Mouse (Mus musculus): ENCODE results near the gene Gm45753. TPM values are rescaled to one million over a fixed set of nuclear protein-coding genes. Genes with fewer than 3 reads are reported as not detected.

Gene Gm45753
- polyA plus RNA-seq, 1 experiment from 2014 or later: not detected

DNA sequence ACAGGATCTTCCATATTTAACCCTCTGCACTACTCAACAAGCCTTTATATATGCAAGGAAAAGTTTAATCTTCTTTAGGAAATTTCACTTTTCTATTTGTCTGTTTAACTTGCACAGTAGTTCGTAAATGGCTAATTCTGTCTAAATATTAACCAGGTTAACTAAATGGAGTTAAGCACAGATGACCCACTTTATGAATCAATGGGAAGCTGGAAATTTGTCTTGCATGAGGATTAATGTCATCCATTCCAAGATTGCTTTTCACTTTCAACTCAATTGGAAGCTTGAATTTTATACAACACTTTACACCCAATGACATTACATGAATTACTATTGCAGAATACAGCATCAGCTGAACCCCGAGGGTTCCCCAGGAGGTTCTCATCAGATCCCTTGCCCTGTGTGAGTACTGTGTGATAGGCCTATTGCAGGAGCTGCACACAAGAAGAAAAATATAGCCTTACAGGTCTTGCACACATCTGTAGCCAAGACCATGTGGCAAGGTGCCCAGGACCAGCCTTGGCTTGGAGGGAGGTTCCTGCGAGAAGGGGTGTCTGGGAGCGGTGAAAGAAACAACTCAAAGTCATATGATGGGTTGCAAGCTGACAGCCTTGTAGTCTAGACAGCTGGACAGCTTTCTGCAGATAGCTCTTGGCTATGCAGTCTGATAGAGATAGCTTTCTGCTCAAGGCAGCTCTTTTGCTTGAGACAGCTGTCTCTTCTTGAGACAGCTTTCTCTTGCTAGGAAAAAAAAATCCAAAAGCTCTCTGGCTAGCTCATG, 40.5 kb downstream of the Gm45753 start:
- Histone ChIP-seq H3K27ac (no peak overlapping the region), H3K4me1 (no peaks in the 10 kb centered on the region), H3K9me3 (no peaks in the 10 kb centered on the region), H3K4me3 (no peak overlapping the region), H3K4me2 (no peak overlapping the region), H3K36me3 (replicated peaks) (no peaks in the 10 kb centered on the region), H3K9ac (no peak overlapping the region), H3K27me3 (replicated peaks) (no peaks in the 10 kb centered on the region)
- 93% methylated on average over 4 of the region's 4 CpGs for WGBS
- no peak for ATAC-seq (replicated peaks)

DNA sequence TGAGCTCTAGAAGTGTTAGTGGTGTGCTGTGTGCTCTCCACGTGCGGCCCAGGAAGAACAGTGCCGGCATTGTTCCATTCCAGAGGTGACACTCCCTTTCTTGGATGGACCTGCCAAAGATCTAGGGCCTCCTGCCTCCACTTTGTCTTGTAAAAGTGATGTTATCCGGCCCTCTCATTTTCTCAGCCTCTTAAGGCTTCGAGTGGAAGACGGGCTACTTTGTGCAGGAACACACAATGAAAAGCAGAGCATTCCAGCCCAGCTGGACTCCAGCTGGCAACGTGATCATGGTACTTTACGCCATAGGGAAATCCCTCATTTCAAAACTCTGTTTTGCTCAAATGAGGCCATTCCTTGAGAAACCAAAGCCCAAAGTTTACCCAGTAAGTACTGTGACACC, 41.3 kb downstream of the Gm45753 start:
- Histone ChIP-seq H3K4me3 (no peak overlapping the region), H3K4me2 (no peak overlapping the region), H3K4me1 (no peaks in the 10 kb centered on the region), H3K36me3 (replicated peaks) (no peaks in the 10 kb centered on the region), H3K27ac (no peak overlapping the region), H3K9me3 (no peaks in the 10 kb centered on the region), H3K27me3 (replicated peaks) (no peaks in the 10 kb centered on the region), H3K9ac (no peak overlapping the region)
- 58% methylated on average over 8 of the region's 8 CpGs for WGBS
- no peak for ATAC-seq (replicated peaks)

DNA sequence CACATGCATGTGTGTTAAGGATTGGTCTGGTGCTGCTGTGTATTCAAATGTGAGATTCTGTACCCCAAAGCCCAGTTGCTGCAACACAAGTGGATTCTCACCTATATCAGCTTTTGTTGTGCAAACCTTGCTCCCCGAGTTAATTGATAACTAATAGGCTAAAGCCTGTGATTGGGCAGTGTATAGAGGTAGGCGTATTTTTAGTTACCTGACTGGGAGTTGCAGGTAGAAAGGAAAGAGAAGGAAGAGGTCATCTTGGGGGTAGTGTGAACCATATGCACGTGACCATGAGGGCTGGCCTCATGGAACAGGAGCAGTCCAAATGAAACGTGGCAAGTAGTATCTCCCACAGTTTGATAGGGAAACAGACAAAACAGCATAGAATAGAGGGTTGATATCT, 43.3 kb downstream of the Gm45753 start:
- Histone ChIP-seq H3K27me3 (replicated peaks) (no peaks in the 10 kb centered on the region), H3K9me3 (no peaks in the 10 kb centered on the region), H3K9ac (no peak overlapping the region), H3K27ac (no peak overlapping the region), H3K4me2 (no peak overlapping the region), H3K4me1 (no peaks in the 10 kb centered on the region), H3K4me3 (no peak overlapping the region), H3K36me3 (replicated peaks) (no peaks in the 10 kb centered on the region)
- ATAC-seq (replicated peaks): no peak
- WGBS: 93% methylated on average over 4 of the region's 4 CpGs

DNA sequence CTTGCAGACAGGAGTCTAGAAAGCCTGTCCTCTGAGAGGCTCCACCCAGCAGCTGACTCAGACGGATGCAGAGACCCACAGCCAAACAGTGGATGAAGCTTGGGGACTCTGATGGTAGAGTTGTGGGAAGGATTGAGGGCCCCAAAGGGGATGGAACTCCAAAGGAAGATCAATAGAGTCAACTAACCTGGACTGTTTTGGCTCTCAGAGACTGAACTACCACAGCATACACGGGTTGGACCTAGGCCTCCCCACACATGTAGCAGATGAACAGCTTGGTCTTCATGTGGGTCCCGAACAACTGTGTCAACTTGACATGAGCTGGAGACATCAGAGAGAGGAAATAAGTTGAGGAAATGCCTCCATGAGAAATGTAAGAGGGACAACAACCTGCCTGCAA, 45.4 kb downstream of the Gm45753 start:
- Histone ChIP-seq H3K4me1 (no peaks in the 10 kb centered on the region), H3K9me3 (no peaks in the 10 kb centered on the region), H3K27ac (no peak overlapping the region), H3K36me3 (replicated peaks) (no peaks in the 10 kb centered on the region), H3K4me3 (no peak overlapping the region), H3K4me2 (no peak overlapping the region), H3K9ac (no peak overlapping the region), H3K27me3 (replicated peaks) (no peaks in the 10 kb centered on the region)
- 89% methylated on average over 3 of the region's 3 CpGs for WGBS
- no peak for ATAC-seq (replicated peaks)

DNA sequence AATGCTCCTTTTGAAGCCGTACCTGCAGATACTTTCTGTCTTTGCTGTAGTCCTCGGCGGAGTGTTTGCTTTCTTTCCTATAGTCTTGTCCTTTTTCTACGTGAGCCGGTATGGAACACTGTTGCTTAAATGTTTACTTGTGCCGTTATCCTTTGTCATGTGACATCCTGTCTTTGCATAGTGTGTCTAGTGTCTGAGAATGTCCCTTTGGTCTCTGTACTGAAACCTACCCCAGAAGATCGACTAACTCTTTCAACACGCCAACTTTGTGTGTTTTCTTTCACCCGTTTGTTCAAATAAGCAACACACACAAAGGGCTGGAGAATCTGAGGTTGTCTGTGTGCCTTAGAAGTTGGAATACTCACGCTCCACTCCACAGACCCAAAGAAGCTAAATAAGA, 46.3 kb downstream of the Gm45753 start, which contains the start of gene F11:
F11 (minus strand) TSS at position 112 of the 400 bp plus-strand sequence.
- no peak within 1 kb of the TSS for H3K9ac ChIP-seq
- no peak for ATAC-seq (replicated peaks)
- H3K27me3 ChIP-seq (replicated peaks): no peaks in the 10 kb centered on the region
- H3K36me3 ChIP-seq (replicated peaks): no peaks in the 10 kb centered on the region
- H3K9me3 ChIP-seq: no peaks in the 10 kb centered on the region
- no peak within 1 kb of the TSS for H3K27ac ChIP-seq
- 88% methylated on average over 10 of the region's 10 CpGs for WGBS
- no peaks in the 10 kb centered on the region for H3K4me1 ChIP-seq
- no peak within 1 kb of the TSS for H3K4me3 ChIP-seq
- H3K4me2 ChIP-seq: no peak within 1 kb of the TSS

DNA sequence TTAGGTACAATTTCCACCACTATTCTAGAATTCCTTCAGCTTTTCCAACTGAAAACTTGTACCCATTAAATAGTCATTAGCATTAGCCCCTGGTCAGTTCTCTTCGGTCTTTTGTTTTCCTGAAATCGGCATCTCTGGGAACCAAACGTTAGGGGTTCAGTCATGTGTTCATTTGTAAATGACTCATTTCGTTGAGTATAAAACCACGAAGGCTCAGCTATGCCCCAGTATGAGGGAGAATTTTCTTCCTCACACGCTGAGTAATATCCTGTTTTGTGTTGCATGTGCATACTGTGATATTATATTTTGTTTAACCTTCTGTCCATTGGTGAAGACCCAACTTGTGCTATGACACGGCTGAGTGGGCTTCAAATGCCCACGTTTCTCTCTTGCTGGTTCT, 49.8 kb downstream of the Gm45753 start:
- Histone ChIP-seq H3K27ac (no peak overlapping the region), H3K4me2 (no peak overlapping the region), H3K4me3 (no peak overlapping the region), H3K27me3 (replicated peaks) (no peaks in the 10 kb centered on the region), H3K9me3 (no peaks in the 10 kb centered on the region), H3K4me1 (no peaks in the 10 kb centered on the region), H3K36me3 (replicated peaks) (no peaks in the 10 kb centered on the region), H3K9ac (no peak overlapping the region)
- ATAC-seq (replicated peaks): no peak
- 83% methylated on average over 8 of the region's 8 CpGs for WGBS

DNA sequence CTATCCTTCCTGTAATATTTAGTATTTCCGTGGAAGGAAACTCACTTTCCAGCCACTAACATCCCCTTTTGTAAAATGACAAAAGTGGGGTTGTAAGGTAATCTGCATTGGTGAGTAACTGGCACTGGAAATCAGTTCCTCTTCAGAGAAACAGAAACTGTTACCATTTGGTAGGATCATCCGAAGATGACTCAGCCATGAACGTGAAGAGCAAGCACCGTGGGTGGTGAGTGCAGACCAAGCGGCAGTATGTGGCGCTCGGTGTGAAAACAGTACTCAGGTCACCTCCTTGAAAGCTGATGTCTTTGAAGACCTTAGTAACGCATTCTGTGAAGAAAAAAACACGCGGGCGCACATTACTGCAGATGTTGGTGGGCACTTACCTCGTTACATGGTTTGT, 53.2 kb downstream of the Gm45753 start:
- Histone ChIP-seq H3K9me3 (no peaks in the 10 kb centered on the region), H3K36me3 (replicated peaks) (no peaks in the 10 kb centered on the region), H3K27ac (no peak overlapping the region), H3K4me2 (no peak overlapping the region), H3K9ac (no peak overlapping the region), H3K27me3 (replicated peaks) (no peaks in the 10 kb centered on the region), H3K4me1 (no peaks in the 10 kb centered on the region), H3K4me3 (no peak overlapping the region)
- WGBS: 90% methylated on average over 12 of the region's 12 CpGs
- no peak for ATAC-seq (replicated peaks)

DNA sequence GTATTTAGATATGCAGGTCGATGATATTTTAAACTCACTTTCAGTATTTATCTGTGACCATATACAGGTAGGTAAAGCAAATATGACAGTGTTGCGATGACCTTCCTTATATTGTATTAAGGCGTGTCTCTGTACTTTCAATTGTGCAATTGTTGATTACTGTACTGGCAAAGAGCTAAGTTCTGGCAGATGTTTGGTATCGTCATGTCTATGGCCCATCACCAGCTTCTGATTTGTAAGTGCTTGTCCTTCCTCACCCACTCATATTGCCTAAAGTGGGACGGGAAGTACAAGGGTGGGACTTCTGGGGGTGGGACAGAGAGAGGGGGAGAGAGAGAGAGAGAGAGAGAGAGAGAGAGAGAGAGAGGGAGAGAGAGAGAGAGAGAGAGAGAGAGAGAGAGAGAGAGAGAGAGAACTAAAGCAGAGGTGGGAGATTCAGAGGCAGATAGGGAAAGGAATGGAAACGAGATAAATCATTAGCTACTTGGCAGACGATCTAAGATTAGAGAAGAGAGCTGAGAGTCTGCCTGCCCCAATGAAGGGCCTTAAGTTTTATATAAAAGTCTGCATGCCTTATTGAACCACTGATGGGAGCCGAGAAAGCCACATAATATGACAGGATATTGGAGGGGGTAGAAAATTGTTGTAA, 53.9 kb downstream of the Gm45753 start:
- whole genome bisulfite sequencing: 84% methylated on average over 8 of the region's 8 CpGs
- H3K4me2 ChIP-seq: no peak overlapping the region
- no peaks in the 10 kb centered on the region for H3K36me3 ChIP-seq (replicated peaks)
- no peak for ATAC-seq (replicated peaks)
- no peak overlapping the region for H3K4me3 ChIP-seq
- H3K9me3 ChIP-seq: no peaks in the 10 kb centered on the region
- no peaks in the 10 kb centered on the region for H3K27me3 ChIP-seq (replicated peaks)
- no peaks in the 10 kb centered on the region for H3K4me1 ChIP-seq
- no peak overlapping the region for H3K9ac ChIP-seq
- H3K27ac ChIP-seq: no peak overlapping the region

DNA sequence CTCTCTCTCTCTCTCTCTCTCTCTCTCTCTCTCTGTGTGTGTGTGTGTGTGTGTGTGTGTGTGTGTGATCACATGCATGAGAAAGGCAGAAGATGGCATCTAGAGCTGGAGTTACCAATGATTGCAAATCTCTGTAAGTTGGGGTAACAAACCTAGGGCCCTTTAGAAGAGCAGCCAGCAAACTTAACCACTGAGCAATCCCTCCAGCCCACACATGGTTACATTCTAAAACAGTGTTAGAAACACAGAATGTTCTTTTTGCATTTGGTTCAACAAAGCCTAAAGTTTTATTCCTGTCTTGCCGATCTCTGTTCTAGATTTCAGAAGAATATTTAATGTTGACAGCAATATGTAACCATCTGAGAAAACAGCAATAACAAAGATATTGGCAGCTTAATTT, 54.7 kb downstream of the Gm45753 start:
- WGBS: 95% methylated on average over 1 of the region's 1 CpGs
- no peak overlapping the region for H3K9ac ChIP-seq
- H3K27me3 ChIP-seq (replicated peaks): no peaks in the 10 kb centered on the region
- no peak overlapping the region for H3K27ac ChIP-seq
- H3K4me2 ChIP-seq: no peak overlapping the region
- no peak overlapping the region for H3K4me3 ChIP-seq
- no peaks in the 10 kb centered on the region for H3K4me1 ChIP-seq
- no peak for ATAC-seq (replicated peaks)
- no peaks in the 10 kb centered on the region for H3K9me3 ChIP-seq
- H3K36me3 ChIP-seq (replicated peaks): no peaks in the 10 kb centered on the region

DNA sequence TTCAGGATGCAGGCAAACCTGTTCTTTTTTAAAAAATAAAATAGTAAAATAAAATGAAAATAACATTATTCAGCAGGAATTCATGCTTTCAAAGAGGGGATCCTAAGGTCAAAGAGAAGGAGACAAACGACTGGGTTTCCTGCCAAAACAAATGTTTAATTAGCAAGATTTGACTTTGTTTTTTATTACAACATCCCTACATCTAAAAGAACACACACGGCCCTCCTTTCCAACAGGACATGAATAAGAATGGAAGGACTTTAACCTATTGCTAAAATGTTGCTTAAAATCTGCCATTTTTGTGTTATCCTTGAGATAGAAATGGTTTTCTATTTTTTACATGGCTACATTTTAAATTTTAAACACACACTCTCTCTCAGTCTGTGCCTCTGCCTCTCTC, 55.2 kb downstream of the Gm45753 start:
- ATAC-seq (replicated peaks): no peak
- H3K27ac ChIP-seq: no peak overlapping the region
- no peak overlapping the region for H3K9ac ChIP-seq
- WGBS: 54% methylated on average over 2 of the region's 2 CpGs
- H3K27me3 ChIP-seq (replicated peaks): no peaks in the 10 kb centered on the region
- H3K36me3 ChIP-seq (replicated peaks): no peaks in the 10 kb centered on the region
- H3K4me2 ChIP-seq: no peak overlapping the region
- H3K9me3 ChIP-seq: no peaks in the 10 kb centered on the region
- H3K4me3 ChIP-seq: no peak overlapping the region
- no peaks in the 10 kb centered on the region for H3K4me1 ChIP-seq

DNA sequence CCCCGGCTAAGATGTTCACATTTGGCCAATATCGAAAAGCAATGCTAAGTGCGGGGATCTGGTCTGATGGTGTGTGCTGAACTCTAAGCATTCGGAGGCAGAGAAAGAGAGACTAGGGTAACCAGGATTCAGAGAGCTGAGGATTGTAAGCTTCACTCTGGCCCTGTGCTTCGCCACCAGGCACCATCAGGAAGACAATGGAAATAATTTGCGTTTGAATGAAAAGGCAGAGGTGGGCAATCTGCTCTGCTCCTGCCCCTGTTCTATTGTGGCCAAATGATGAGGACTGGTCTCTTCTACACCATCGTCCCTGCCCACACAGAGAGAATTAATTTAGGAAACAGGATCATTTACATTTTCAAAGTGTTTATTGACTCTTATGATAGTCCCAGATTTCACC, 62.0 kb downstream of the Gm45753 start:
- no peak overlapping the region for H3K4me3 ChIP-seq
- ATAC-seq (replicated peaks): no peak
- 27% methylated on average over 7 of the region's 7 CpGs for WGBS
- no peaks in the 10 kb centered on the region for H3K4me1 ChIP-seq
- no peaks in the 10 kb centered on the region for H3K9me3 ChIP-seq
- H3K36me3 ChIP-seq (replicated peaks): no peaks in the 10 kb centered on the region
- H3K27ac ChIP-seq: no peak overlapping the region
- no peak overlapping the region for H3K4me2 ChIP-seq
- H3K27me3 ChIP-seq (replicated peaks): no peaks in the 10 kb centered on the region
- H3K9ac ChIP-seq: no peak overlapping the region

DNA sequence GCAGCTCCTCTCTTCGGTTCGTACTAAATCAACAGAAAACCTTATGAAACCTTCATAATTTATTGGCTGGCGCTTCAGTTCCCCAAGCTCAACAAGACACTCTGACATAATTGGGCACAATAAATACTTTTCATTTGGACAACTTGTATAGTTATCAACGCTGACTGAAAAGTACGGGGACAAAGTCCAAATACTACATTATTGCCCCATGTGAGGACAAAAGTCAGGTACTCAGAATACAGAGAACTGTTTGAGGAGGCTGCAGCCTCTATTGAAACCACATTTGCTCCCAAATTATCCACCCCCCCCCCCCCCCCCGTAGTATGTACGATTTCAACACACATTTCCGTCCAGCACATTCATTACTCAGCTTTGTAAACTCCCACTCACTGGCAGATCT, 68.9 kb downstream of the Gm45753 start:
- WGBS: 88% methylated on average over 8 of the region's 8 CpGs
- no peaks in the 10 kb centered on the region for H3K36me3 ChIP-seq (replicated peaks)
- no peak overlapping the region for H3K4me3 ChIP-seq
- no peak for ATAC-seq (replicated peaks)
- no peak overlapping the region for H3K27ac ChIP-seq
- no peak overlapping the region for H3K4me2 ChIP-seq
- H3K9me3 ChIP-seq: no peaks in the 10 kb centered on the region
- no peaks in the 10 kb centered on the region for H3K27me3 ChIP-seq (replicated peaks)
- H3K9ac ChIP-seq: no peak overlapping the region
- H3K4me1 ChIP-seq: peaks cover 3% of the 10 kb centered on the region

DNA sequence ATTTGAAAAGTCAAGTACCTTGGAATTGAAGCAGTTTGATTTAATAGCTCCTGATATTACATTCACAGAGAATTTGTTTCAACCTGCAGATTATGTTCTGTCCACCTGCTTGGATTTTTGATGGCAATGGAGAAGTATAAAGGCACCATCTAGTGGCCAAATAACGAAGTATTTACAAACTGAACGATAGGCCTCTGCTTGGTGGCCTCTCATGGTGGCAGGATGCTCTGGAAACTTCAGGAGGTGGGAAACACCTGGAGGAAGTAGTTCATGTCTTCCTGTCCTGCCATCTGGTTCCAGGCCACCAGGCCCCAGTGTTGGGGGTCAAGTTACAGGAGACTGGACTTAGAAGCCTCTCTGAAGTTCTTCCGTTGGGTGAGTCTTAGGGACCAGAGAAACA, 70.0 kb downstream of the Gm45753 start:
- no peak overlapping the region for H3K27ac ChIP-seq
- H3K9ac ChIP-seq: no peak overlapping the region
- H3K36me3 ChIP-seq (replicated peaks): no peaks in the 10 kb centered on the region
- H3K9me3 ChIP-seq: no peaks in the 10 kb centered on the region
- no peak overlapping the region for H3K4me2 ChIP-seq
- H3K4me1 ChIP-seq: peaks cover 3% of the 10 kb centered on the region
- WGBS: 32% methylated on average over 3 of the region's 3 CpGs
- H3K4me3 ChIP-seq: no peak overlapping the region
- ATAC-seq (replicated peaks): no peak; the same call in 1 of the 2 replicates
- no peaks in the 10 kb centered on the region for H3K27me3 ChIP-seq (replicated peaks)

Measured in midbrain, embryonic 15.5 days (tissue).